In genomic region chr2:162411014-162411413, GRCm38 (mm10) we compare ENCODE assay signal across 13 mouse cellular contexts.
DNase-seq lines count a peak whose midpoint lies in the region; ATAC-seq lines count a peak whose summit lies in the region.
"Had no signal": no experiment of that assay in that cellular context is flagged by ENCODE, and none has a peak within 500 bp of the region (broad histone marks: within the 10 kb centered on the region; RNA-seq: fewer than 3 reads in every experiment).

No protein-coding gene starts in this region.

- H3K9ac ChIP-seq in hindbrain, embryonic 13.5 days, result no peak overlapping the region
- H3K9ac ChIP-seq in hindbrain, embryonic 11.5 days (ENCODE audit: low read depth, low read length), result no peak overlapping the region
- no peak overlapping the region for H3K9ac ChIP-seq in midbrain, embryonic 14.5 days (replicated peaks; ENCODE audit: low read length)
- no peak overlapping the region for H3K9ac ChIP-seq in midbrain, embryonic 13.5 days (replicated peaks)
- H3K9ac ChIP-seq: embryonic facial prominence, embryonic 15.5 days; heart, embryonic 15.5 days; liver, embryonic 14.5 days had no signal

- ATAC-seq in hindbrain, embryonic 13.5 days (ENCODE audit: low FRiP score), result peak; percentile 21; the same call in 1 of the 2 replicates
- ATAC-seq in hindbrain, embryonic 11.5 days (ENCODE audit: low FRiP score), result no peak
- no peak for ATAC-seq in midbrain, embryonic 14.5 days (ENCODE audit: low FRiP score, low TSS enrichment)
- no peak for ATAC-seq in midbrain, embryonic 13.5 days

- no peaks in the 10 kb centered on the region for H3K36me3 ChIP-seq in hindbrain, embryonic 13.5 days
- no peaks in the 10 kb centered on the region for H3K36me3 ChIP-seq in hindbrain, embryonic 11.5 days (ENCODE audit: control insufficient read depth, insufficient read depth, low read length)
- no peaks in the 10 kb centered on the region for H3K36me3 ChIP-seq in midbrain, embryonic 14.5 days (ENCODE audit: control insufficient read depth, insufficient read depth, low read length)
- no peaks in the 10 kb centered on the region for H3K36me3 ChIP-seq in midbrain, embryonic 13.5 days
- H3K36me3 ChIP-seq: embryonic facial prominence, embryonic 15.5 days; heart, embryonic 15.5 days had no signal

- no peaks in the 10 kb centered on the region for H3K9me3 ChIP-seq in hindbrain, embryonic 13.5 days
- no peaks in the 10 kb centered on the region for H3K9me3 ChIP-seq in hindbrain, embryonic 11.5 days (ENCODE audit: control insufficient read depth, low read length)
- H3K9me3 ChIP-seq in midbrain, embryonic 14.5 days (ENCODE audit: control insufficient read depth, low read length), result no peaks in the 10 kb centered on the region
- H3K9me3 ChIP-seq in midbrain, embryonic 13.5 days, result no peaks in the 10 kb centered on the region
- H3K9me3 ChIP-seq: embryonic facial prominence, embryonic 15.5 days; heart, embryonic 15.5 days had no signal

- peaks cover 12% of the 10 kb centered on the region; the same call in 1 of the 2 replicates for H3K4me1 ChIP-seq in hindbrain, embryonic 13.5 days (replicated peaks)
- H3K4me1 ChIP-seq in hindbrain, embryonic 11.5 days (replicated peaks; ENCODE audit: control insufficient read depth, insufficient read depth, low read length), result no peaks in the 10 kb centered on the region
- peaks cover 4% of the 10 kb centered on the region; the same call in 1 of the 2 replicates for H3K4me1 ChIP-seq in midbrain, embryonic 14.5 days (ENCODE audit: control insufficient read depth, insufficient read depth, low read length)
- peaks cover 9% of the 10 kb centered on the region for H3K4me1 ChIP-seq in midbrain, embryonic 13.5 days (replicated peaks)
- H3K4me1 ChIP-seq: embryonic facial prominence, embryonic 15.5 days; heart, embryonic 15.5 days had no signal

- 88% methylated on average over 4 of the region's 4 CpGs for WGBS in hindbrain, embryonic 13.5 days
- WGBS in hindbrain, embryonic 11.5 days, result 91% methylated on average over 4 of the region's 4 CpGs
- 88% methylated on average over 4 of the region's 4 CpGs for WGBS in midbrain, embryonic 14.5 days
- WGBS in midbrain, embryonic 13.5 days, result 82% methylated on average over 4 of the region's 4 CpGs

- H3K4me3 ChIP-seq in hindbrain, embryonic 13.5 days, result no peak overlapping the region
- H3K4me3 ChIP-seq in hindbrain, embryonic 11.5 days (ENCODE audit: low read depth, low read length), result no peak overlapping the region
- H3K4me3 ChIP-seq in midbrain, embryonic 14.5 days (replicated peaks; ENCODE audit: low read depth, low read length), result no peak overlapping the region
- no peak overlapping the region for H3K4me3 ChIP-seq in midbrain, embryonic 13.5 days (replicated peaks)
- H3K4me3 ChIP-seq: embryonic facial prominence, embryonic 15.5 days; heart, embryonic 15.5 days; myocyte had no signal

- H3K27ac ChIP-seq in hindbrain, embryonic 13.5 days, result no peak overlapping the region
- H3K27ac ChIP-seq in hindbrain, embryonic 11.5 days (ENCODE audit: low read depth, low read length), result no peak overlapping the region
- H3K27ac ChIP-seq in midbrain, embryonic 14.5 days (replicated peaks; ENCODE audit: low read depth, low read length), result no peak overlapping the region
- H3K27ac ChIP-seq in midbrain, embryonic 13.5 days, result no peak overlapping the region
- H3K27ac ChIP-seq: embryonic facial prominence, embryonic 15.5 days; heart, embryonic 15.5 days; liver, embryonic 14.5 days had no signal

- no peak for DNase-seq in hindbrain, embryonic 11.5 days (ENCODE audit: low spot score)
- peak; percentile 31 for DNase-seq in midbrain, embryonic 14.5 days
- DNase-seq in cerebellum, postnatal 14 days, result peak; percentile 65 to 74
- peak; percentile 51 for DNase-seq in right cerebral cortex, postnatal 4 days
- no peak for DNase-seq in spleen, adult 12 weeks (ENCODE audit: low spot score)
- DNase-seq: gastrocnemius, postnatal 10 days; kidney, adult 18-20 months had no signal

- no peaks in the 10 kb centered on the region for H3K27me3 ChIP-seq in hindbrain, embryonic 13.5 days
- H3K27me3 ChIP-seq in hindbrain, embryonic 11.5 days (ENCODE audit: control insufficient read depth, insufficient read depth, low read length), result no peaks in the 10 kb centered on the region
- no peaks in the 10 kb centered on the region for H3K27me3 ChIP-seq in midbrain, embryonic 14.5 days (ENCODE audit: control insufficient read depth, insufficient read depth, low read length)
- no peaks in the 10 kb centered on the region for H3K27me3 ChIP-seq in midbrain, embryonic 13.5 days
- H3K27me3 ChIP-seq: embryonic facial prominence, embryonic 15.5 days; heart, embryonic 15.5 days had no signal

- no peak overlapping the region for H3K4me2 ChIP-seq in hindbrain, embryonic 13.5 days
- H3K4me2 ChIP-seq in hindbrain, embryonic 11.5 days (replicated peaks; ENCODE audit: low read depth, low read length), result no peak overlapping the region
- H3K4me2 ChIP-seq in midbrain, embryonic 14.5 days (ENCODE audit: low read length), result no peak overlapping the region
- H3K4me2 ChIP-seq in midbrain, embryonic 13.5 days (replicated peaks), result no peak overlapping the region
- H3K4me2 ChIP-seq: embryonic facial prominence, embryonic 15.5 days; heart, embryonic 15.5 days had no signal

Comparison
In these comparisons a context has a peak if more than half of its experiments do, and no peak if none do; other contexts are left out.
1. DNase-seq: peak in midbrain, embryonic 14.5 days (single experiment), cerebellum, postnatal 14 days (2 of 2) and right cerebral cortex, postnatal 4 days (single experiment); none in hindbrain, embryonic 11.5 days (single experiment) and spleen, adult 12 weeks (single experiment).